8 mouse cellular contexts compared by ENCODE assay signal in the genomic region with DNA sequence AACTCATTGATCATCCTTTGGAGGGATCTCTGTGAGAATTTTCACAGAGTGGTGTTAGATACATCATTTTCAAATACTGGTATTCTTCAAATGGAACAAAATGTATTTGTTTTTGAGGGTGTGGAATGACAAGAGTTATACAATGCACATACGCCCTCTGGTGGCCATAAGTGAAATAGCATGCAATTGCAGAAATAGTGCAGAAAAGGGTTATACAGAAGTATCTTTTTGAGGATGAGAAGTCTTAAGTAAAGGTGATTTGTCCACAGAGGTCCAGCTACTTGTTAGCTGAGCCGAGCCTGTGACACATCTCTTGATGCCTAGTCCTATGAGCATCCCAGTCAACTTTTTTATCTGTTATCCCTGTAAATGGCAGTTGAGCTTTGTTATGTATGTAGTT.
DNase-seq lines count a peak whose midpoint lies in the region.

No protein-coding gene starts in this region.

- intact Hi-C loops in heart, postnatal 25 days (cut with DNase I): loop anchor here (1.0 to 10.0 kb wide), 3 partner anchors 116 to 188 kb away; no protein-coding TSS in a partner anchor

- DNase-seq in heart, adult 8-10 months (ENCODE audit: low spot score): peak; percentile 13
- DNase-seq in heart, postnatal 25 days (ENCODE audit: low spot score): no peak
- peak; percentile 7 to 28 for DNase-seq in right cerebral cortex, adult 2 months (ENCODE audit: low spot score in 2 of 2)
- DNase-seq in right cerebral cortex, adult 18-20 months: no peak
- peak; percentile 55 for DNase-seq in adipocyte (ENCODE audit: low spot score)
- DNase-seq in induced T-regulatory cell, adult 2 months (ENCODE audit: low read depth): peak; percentile 65
- DNase-seq in thymus, postnatal 14 days: peak; percentile 13
- DNase-seq in frontal cortex, postnatal 25 days (ENCODE audit: low spot score in 2 of 2): no peak

Comparison
In these comparisons a context has a peak if more than half of its experiments do, and no peak if none do; other contexts are left out.
1. DNase-seq: peak in heart, adult 8-10 months (single experiment), right cerebral cortex, adult 2 months (2 of 2), adipocyte (single experiment), induced T-regulatory cell, adult 2 months (single experiment) and thymus, postnatal 14 days (single experiment); none in heart, postnatal 25 days (single experiment), right cerebral cortex, adult 18-20 months (single experiment) and frontal cortex, postnatal 25 days (0 of 2).